Mouse (Mus musculus) brain, embryonic 14.5 days (tissue): ENCODE data around the gene Mast2.

ENCODE experiments used
- CTCF ChIP-seq: fragments of 200-500 bp; IDR thresholded peaks from 2 replicates; pipeline ENCODE4 v1.5.1; 2012; ENCODE audit warnings: inconsistent platforms, mild to moderate bottlenecking, moderate library complexity, borderline replicate concordance; ENCODE audit not compliant: insufficient read depth, insufficient read length; ENCODE audit errors: extremely low read depth
- POLR2A ChIP-seq: fragments of 200-500 bp; IDR thresholded peaks from 2 replicates; pipeline ENCODE4 v1.6.1; 2012; ENCODE audit warnings: mild to moderate bottlenecking, inconsistent platforms, borderline replicate concordance; ENCODE audit not compliant: poor library complexity, insufficient read depth, insufficient read length, severe bottlenecking; ENCODE audit errors: extremely low read depth

GRCm38 (mm10) chr4:116438561-116438960 is 25.4 kb downstream of the Mast2 start:
- TF ChIP-seq CTCF (no peak), POLR2A (no peak)
